Mouse (Mus musculus) lung, adult 2 months (tissue): ENCODE measurements at regions not wholly inside any gene's neighbourhood (a gene's known extent, or its start where the extent isn't known, plus 50 kb on each side); places are given as distances from the start of the nearest gene placed in this dataset.

Source experiments
- DNase-seq: peaks from one replicate; pipeline ENCODE4 v3.0.0; 2022
- H3K4me1 ChIP-seq: fragments of 200-500 bp; 2 replicates; pipeline ENCODE4 v1.6.1; 2011; ENCODE audit warnings: low read length; ENCODE audit not compliant: control insufficient read depth, insufficient read depth
- H3K4me3 ChIP-seq: fragments of 200-500 bp; replicated peaks from 2 replicates; pipeline ENCODE3; 2011; ENCODE audit warnings: low read depth, mild to moderate bottlenecking, control low read depth, low read length; ENCODE audit errors: extremely low read depth
- CTCF ChIP-seq: fragments of 200-500 bp; IDR thresholded peaks from 2 replicates; pipeline ENCODE4 v1.5.1; 2011; ENCODE audit warnings: mild to moderate bottlenecking, low read length, control low read depth; ENCODE audit not compliant: insufficient read depth
- POLR2A ChIP-seq: fragments of 200-500 bp; IDR thresholded peaks from 2 replicates; pipeline ENCODE4 v1.6.1; 2011; ENCODE audit warnings: low read depth, mild to moderate bottlenecking, control low read depth, low read length, borderline replicate concordance; ENCODE audit errors: extremely low read depth
- WGBS: fragments of 180-500 bp; shearing (Covaris S2); methylation state at CpG from one replicate; pipeline ENCODE4 v1.1.7; 2018; 5-methylcytosine and 5-hydroxymethylcytosine counted together

DNA sequence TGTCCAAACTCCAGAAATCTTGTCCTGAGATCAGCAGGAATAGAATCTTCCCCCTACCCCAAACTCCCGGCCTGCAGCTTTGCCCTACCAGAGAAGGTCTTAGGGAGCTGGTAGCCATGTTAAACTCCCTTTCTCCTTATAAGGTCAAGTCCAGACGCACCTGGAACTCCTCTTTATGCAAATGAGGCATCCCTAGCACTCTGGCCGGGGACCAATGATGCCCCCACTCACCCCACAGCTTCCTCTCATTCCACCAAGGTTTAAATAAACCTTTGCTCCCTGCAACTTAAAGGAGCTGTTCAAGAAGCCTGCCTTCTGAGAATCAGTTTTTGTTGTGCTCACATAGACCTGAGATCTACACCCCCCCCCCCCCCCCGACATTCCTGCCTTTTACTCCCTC lies 158.6 kb upstream of the Gimd1 start:
- Histone ChIP-seq H3K4me3 (no peak overlapping the region), H3K4me1 (no peaks in the 10 kb centered on the region)
- no peak for DNase-seq
- no peak for TF ChIP-seq CTCF
- TF ChIP-seq POLR2A: no peak
- 43% methylated on average over 4 of the region's 4 CpGs for WGBS

DNA sequence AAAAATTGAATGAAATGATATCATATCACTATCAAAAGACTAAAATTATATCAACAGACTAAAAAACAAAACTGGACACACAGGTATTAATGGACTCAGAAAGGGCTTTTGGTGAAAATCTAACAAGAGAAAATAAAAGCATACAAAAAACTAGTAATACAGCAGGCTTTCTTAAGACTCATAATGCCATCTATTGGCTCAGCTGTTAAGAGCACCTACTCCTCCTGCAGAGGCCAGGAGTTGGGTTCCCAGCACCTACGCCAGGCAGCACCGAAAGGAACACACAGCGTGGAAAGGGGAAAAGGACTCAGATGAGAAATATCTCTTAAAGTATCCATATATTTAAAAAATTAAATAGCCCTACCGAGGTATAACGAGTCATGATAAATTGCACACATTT lies 151.9 kb upstream of the Gimd1 start:
- H3K4me3 ChIP-seq: no peak overlapping the region
- no peak for DNase-seq
- 84% methylated on average over 5 of the region's 5 CpGs for WGBS
- TF ChIP-seq POLR2A (no peak), CTCF (no peak)
- H3K4me1 ChIP-seq: no peaks in the 10 kb centered on the region

DNA sequence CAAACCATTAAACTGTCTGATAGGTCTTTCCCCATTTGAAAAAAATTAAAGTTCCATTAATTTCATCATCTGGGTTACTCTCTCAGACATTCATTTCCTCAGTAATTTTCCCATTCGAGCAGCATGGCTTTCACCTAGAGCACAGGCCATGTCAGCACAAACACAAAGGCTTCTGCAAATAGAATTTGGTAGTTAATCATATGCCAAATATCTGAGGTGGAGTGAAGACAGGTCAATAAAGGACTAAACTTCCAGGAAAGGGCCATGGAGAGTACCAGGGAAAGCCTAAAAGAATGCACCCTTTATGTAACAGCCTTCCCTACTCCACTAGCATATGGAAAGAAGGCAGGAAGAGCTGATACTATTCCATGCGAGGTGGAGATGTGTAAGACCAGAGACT lies 150.3 kb upstream of the Gimd1 start:
- no peak overlapping the region for H3K4me3 ChIP-seq
- WGBS: 56% methylated on average over 2 of the region's 2 CpGs
- no peak for TF ChIP-seq CTCF
- TF ChIP-seq POLR2A: no peak
- no peaks in the 10 kb centered on the region for H3K4me1 ChIP-seq
- DNase-seq: no peak

DNA sequence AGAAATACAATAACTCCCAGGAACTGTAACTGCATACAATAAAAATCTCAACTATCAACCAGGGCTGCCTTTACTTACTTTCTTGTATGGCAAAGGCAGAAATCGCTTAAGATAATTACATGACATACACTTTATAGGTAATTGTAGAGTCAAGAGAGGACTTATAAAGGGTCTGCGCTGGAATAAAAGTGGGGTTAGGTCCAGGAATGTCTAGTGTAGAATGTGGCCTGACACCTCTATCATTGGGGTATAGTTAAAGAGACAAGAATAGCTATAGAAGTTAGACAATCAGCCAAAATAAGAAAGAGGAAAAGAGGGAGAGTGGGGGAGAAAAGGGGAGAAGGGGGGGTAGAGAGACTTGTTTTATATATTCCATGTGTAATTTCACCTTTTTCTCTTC lies 144.8 kb upstream of the Gimd1 start:
- Histone ChIP-seq H3K4me1 (no peaks in the 10 kb centered on the region), H3K4me3 (no peak overlapping the region)
- no peak for DNase-seq
- TF ChIP-seq POLR2A: no peak
- TF ChIP-seq CTCF: no peak
- WGBS: 86% methylated on average over 2 of the region's 2 CpGs

DNA sequence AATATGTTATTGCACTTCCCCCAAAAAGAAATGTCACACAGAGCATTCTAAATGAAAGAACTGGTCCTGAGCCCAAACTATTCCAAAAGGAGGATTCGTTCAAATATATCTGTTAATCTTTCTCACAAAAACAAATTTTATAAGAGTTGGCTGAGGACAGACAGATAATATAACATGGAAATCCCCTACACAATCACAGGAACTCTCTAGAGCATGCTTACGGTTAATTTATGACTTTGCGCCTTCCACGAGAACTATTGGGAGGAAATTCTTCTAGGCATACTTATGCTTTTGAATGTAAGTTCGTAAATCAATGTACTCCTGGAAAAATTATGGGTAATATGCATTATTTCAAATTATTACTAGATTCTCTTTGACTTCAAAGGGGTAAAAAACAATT lies 144.1 kb upstream of the Gimd1 start:
- 56% methylated on average over 5 of the region's 5 CpGs for WGBS
- Histone ChIP-seq H3K4me3 (no peak overlapping the region), H3K4me1 (no peaks in the 10 kb centered on the region)
- TF ChIP-seq CTCF (no peak), POLR2A (no peak)
- no peak for DNase-seq

DNA sequence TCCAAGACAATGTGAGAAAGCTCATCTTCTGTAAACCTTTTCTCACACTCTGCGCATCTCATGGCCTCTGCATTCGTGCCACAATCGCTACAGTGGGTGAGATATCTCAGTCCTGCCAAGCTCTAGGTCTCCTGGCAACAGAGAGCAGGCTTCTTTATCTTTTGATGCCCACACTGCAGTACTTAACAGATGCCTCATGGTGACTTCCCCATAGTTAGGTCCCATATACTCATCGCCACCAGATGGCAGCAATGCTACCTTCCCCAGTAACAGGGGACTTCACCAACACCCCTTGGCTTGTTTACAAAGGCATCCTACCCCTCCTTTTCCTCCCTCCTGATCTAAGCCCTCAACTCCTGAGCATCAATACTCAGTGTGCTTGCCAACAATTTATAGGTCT lies 123.5 kb upstream of the Gimd1 start:
- peak; percentile 4 for DNase-seq
- 9% methylated on average over 4 of the region's 4 CpGs for WGBS
- no peaks in the 10 kb centered on the region for H3K4me1 ChIP-seq
- no peak overlapping the region for H3K4me3 ChIP-seq
- TF ChIP-seq POLR2A (no peak), CTCF (0 out of 2 replicates have a peak, but pooled peaks have one; percentile 32)

DNA sequence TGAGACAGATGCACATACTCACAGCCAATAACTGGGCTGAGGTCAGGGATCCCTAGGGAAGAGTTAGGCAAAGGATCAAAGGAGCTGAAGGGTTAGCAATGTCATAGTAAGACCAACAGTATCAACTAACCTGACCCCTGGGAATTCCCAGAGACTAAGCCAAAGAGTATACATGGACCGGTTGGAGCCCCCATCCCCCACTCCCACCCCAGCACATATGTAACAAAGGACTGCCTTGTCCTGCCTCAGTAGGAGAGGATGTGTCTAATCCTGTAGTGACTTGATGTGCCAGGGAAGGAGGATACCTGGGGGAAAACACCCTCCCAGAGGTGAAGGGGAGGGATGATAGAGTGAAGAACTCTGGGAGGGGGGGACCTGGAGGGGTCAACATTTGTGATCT lies 119.4 kb upstream of the Gimd1 start:
- DNase-seq: no peak

DNA sequence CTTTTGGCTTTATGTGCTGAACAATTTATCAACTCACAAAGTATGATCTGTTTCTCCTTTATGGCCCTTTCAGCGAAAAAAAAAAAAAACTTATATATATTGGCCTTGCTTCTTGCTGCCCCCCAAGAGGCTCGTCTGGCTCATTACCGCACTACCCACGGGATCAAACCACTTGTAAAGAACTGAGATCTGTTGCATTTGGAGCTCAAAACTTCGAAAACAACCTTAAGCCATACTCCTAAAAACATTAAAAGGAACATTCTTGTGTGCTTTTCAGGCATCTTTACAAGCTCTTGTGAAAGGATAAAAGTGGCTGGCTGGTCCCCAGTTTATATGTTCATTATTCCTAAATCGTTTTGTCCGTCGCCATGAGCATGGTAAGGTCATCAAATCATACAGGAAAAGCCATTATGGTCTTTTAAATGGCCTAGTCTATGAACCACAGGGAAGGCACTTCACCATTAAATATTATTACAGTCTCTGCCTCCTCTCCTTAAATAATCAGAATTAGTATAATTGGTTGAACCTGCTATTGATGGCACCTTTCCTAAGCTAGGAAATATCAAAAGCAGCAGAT lies 117.0 kb upstream of the Gimd1 start:
- Histone ChIP-seq H3K4me3 (no peak overlapping the region), H3K4me1 (no peaks in the 10 kb centered on the region)
- WGBS: 78% methylated on average over 8 of the region's 8 CpGs
- TF ChIP-seq CTCF (no peak), POLR2A (no peak)
- DNase-seq: no peak

More for the DNA sequence above, 119.4 kb upstream of the Gimd1 start:
- WGBS: 39% methylated on average over 1 of the region's 1 CpGs
- Histone ChIP-seq H3K4me1 (no peaks in the 10 kb centered on the region), H3K4me3 (no peak overlapping the region)
- TF ChIP-seq POLR2A (no peak), CTCF (no peak)

DNA sequence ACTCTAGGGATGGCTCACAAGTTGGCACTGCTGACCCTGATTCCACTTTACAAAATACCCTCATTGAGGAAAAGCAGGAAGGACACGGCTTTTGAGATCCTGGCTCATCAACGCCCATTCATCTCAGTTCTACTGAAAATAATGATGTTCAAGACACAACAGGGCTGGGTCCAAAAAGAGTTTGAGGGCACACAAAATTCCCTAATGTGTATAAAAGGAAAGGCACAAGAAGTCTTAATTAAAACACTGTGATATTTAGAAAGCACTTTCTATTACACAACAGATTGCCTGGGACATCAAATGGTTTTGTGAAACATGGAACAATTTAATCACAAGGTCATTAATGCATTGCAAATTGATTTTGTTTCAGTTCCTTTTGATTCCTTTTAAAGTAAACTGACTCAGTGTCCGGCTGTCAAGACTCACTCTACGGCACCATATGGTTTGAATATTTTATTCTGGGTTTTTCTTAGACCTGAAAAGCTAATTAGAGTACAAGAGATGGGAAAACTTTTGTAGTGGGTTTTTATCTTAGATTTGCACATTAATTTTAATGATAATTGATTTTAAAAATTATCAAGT lies 96.2 kb upstream of the Gimd1 start:
- DNase-seq: no peak
- WGBS: 77% methylated on average over 4 of the region's 4 CpGs
- Histone ChIP-seq H3K4me3 (no peak overlapping the region), H3K4me1 (no peaks in the 10 kb centered on the region)
- TF ChIP-seq CTCF: no peak

DNA sequence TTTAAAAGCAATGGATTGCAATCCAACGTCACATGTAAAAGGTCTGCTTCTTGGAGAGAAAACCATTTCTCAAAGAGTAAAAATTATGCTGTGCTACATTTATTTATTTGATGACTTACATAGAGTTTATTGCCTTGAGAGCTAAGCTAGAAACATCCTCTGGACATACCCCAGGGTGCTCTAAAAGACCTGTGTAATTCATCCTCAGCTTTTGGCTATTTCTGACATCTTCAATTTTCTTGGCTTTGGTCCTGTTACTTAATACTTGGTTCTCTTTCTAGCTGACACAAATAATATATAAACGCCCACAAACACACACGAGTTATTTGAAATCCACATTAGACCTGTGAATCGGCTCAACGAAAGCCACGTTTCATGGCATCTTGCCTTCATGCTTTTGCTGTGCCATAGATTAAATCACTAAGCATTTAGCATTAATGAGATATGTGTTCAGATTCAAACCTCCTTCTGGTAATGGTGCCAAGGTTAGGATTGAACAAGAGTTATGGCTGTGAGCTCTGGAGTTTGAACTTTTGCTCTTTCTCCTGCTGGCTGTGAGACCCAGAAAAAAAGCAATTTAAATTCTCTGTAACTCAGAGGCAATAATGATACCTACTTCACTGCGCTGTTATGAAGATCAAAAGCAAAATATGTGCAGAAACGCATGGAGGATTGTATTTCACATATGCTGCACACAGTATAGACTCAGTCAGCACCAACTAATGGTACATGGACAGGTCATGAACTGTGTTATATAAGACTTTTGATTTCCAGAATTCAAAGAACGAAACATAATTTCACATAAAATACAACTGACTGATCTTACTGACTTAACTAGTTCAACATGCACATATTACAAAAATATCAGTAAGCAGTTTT lies 89.6 kb upstream of the Gimd1 start:
- Histone ChIP-seq H3K4me1 (no peaks in the 10 kb centered on the region), H3K4me3 (no peak overlapping the region)
- 84% methylated on average over 9 of the region's 9 CpGs for WGBS
- TF ChIP-seq POLR2A (no peak), CTCF (no peak)
- no peak for DNase-seq
